Mouse (Mus musculus): ENCODE results near the gene Sarm1.

The Sarm1 gene

DNA sequence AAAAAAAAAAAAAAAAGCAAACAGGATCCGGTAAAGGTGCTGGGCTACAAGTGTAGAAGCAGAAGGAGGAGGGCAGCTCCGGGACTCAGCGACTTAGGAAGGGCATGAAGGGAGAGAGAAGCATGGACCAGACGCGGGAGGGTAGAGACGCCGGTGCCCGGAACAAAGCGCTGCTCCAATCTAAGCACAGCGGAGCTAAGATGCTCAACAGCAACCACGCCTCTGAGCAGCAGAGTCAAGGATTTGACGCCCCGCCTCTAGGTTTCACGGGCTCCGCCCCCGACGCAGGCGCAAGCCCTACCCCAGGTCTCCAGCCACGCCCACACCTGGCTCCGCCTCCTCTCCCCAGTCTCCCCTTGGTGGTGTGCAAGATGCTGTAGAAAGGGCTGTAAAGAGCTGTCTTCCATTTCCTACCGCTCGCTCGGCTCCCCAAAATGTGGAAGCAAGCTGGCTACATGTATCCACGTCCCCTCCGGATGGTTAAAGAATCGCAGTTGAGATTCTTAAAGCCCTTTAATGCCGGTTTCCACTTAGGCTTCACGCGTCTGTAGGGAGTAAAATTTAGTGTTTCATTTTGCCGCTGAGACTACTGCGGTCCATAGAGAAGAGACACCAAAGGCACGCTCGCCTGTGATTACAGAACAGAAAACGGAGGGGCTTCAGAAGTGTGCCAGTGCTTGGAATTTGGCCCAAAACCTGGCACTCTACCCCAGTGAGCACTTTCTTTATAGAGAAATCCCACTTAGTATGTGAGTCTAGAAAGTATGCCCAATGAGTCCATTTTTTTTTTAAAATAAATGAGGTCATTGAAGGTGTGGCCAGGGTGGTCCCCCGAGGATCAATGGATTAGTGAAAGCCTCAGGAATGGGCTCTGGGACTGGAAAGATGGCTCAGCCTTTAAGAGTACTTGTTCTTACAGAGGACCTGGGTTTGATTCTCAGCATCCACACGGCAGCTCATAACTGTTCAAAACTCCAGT lies at the start of gene Sarm1:
Sarm1 (minus strand) TSS at position 211 of the 979 bp plus-strand sequence.
- in situ Hi-C loops (cut with MboI, MseI), result no loop called here

DNA sequence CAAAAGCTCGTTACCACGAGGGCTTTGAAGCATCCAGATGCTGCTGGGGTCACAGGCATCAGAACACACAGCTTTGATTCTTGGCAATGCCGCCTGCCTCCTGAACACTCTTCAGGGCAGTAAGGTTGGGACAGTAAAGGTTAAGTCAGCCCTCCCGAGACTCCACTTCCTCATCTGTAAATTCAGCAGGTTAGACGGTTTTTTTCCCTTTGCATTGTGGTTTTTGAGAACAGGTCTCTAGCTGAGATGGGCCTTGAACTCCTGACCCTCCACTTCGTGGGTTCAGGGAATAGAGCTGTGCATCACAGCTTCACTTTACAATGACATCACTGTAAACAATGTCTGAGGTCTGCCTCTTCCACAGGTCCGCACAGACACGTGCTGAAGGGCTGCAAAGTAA lies 47.6 kb upstream of the Sarm1 start:
- in situ Hi-C loops (cut with MboI, MseI), result no loop called here

DNA sequence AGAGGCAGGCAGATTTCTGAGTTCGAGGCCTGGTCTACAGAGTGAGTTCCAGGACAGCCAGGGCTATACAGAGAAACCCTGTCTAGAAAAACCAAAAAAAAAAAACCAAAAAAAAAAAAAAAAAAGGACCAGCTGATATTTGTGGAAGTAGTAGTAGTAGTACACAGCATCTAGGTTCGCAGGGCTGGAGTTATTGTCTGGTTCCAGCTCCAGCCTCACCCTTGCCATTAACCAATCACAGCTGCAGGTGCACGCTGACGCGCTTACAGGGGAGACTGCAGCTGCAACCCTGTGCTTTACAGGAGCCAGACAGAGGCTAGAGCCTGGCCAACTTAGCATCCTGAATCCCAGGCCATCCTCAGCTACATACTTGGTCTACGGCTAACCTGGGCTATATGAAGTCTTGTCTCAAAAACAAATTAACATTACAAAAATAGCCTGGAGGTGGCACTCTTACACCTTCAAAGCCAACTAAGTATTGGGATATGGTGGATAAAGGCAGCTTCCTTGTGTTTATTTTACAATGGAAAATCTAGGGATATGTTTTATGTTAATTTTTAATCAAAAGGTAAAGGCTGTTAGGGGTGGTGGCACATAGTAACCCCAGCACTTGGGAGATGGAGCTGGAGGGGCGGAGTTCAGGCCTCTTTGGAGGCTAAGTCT lies 47.0 kb upstream of the Sarm1 start:
- in situ Hi-C loops (cut with MboI, MseI), result no loop called here

DNA sequence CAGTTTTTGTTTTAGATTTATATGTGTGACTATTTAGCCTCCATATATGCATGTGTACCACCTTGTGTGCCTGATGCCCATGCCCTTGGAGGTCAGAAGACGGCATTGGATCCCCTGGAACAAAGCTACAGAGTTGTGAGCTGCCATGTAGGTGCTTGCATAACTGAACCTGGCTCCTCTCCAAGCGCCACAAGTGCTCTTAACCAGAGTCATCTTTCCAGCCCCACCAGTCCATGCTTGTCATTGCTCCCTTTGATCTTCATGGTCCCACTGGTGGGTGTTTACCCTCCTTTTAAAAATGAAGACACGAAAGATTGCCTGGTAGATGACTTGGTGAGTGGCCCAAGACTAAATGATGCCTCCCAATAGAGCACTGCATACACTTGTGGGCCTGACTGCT lies 42.8 kb upstream of the Sarm1 start:
- in situ Hi-C loops (cut with MboI, MseI), result no loop called here

DNA sequence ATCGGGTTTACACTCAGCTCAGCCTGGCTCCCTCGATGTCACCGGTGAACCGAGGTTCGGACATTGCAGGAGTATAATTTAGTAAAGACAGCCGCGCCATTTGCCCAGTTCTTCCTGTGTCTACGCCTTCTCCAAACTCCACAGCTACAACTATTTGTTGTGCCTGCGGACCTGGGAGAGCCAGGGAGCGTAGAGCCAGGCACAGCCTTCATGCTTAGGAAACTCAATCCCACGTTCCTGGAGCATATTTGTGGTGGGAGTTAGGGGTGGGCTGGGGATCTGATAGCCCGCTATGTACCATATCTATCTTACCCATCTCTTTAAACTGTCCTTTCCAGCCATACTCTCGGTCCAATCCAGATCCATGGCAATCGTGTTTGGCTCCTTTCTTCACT lies 39.1 kb upstream of the Sarm1 start:
- in situ Hi-C loops (cut with MboI, MseI), result loop anchor here (10.0 kb wide), 1 partner anchor 1322 kb away; the partner anchor contains the start of gene Ssh2

DNA sequence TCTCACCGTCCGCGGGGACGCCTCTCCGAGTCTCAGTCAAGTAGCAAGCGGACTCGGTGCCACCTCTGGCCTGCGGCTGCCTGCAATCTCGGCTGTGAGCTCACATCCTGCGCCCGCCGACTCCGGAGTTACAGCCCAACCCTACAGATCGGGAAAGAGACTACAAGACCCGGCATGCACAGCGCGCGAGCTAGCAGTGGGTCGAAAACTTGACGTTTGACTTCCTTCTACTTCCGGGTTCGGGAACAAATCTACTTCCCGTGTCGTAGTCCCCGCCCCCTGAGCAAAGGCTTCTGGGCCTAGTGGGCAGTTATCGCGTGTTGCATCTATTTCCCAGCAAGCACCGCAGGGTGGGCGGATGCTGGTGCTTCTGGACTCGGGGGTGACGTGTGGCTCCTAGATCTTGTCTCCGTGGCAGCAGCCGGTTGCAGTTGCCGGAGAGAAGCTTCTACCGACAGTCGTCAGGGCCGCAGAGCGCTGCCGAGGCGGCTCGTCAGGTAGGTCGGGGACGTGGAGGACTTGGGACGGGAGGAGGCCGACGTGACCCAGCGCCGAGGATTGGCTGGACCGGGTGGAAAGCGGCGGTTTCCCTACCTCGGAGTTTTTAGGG lies 38.6 kb upstream of the Sarm1 start, which contains the start of the genes Tnfaip1 and Ift20:
Tnfaip1 (minus strand) TSS at position 253 of the 610 bp plus-strand sequence.
Ift20 (plus strand) TSS at position 282 of the 610 bp plus-strand sequence.
- in situ Hi-C loops (cut with MboI, MseI), result loop anchor here (10.0 kb wide), 1 partner anchor 1321 kb away; the partner anchor contains the start of gene Ssh2

DNA sequence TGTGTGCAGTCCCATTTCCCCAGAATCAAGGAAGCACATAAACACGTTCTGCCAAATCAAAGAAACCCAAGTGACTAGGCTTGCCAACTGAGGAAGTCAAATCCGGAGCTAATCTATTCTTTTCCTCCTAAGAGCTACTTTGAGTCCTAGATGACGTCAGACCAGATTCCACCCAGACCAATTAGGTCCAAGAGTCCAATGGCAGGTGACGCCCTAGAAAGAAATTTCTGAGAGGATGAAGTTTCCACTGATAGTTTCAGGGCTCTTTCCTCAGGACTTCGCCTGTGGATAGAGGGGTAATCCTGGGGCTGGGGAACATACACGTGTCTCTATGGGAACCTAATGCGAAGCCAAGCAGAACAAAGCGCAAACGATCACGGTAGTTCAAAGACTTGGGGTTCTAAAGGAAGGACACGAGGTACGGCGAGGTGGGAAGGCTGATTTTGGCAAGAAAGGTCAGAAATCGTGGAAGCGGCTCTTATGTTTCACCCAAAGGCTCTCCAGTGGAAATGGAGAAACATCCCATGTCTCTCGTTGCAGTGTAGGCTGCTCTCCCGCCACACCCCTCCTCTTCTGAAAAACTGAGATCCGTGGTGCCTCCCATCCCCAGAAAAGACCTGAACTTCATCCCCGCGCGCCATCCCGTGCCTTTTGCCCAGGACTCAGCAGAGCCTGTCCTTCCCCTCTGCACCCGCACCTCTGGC lies 38.0 kb upstream of the Sarm1 start:
- in situ Hi-C loops (cut with MboI, MseI), result loop anchor here (10.0 kb wide), 1 partner anchor 1321 kb away; the partner anchor contains the start of gene Ssh2

DNA sequence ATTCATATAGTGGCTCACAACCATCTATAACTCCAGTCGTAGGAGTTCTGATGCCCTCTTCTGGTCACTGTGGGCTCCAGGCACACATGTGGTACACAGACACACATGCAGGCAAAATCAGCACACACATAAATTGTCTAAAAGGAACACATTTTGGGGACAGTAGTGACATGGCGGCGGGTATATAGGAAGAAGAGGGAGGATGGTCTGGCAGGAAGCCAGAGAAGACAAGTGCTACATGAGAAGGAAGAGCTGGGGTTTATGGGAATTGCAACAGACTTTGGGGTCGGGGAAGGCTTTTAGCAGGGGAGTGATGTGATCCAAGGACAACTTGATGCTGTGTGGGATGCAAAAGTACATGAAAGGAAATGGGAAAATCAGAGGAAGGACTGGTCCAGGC lies 37.0 kb upstream of the Sarm1 start:
- in situ Hi-C loops (cut with MboI, MseI), result loop anchor here (10.0 kb wide), 1 partner anchor 1320 kb away; the partner anchor contains the start of gene Ssh2

DNA sequence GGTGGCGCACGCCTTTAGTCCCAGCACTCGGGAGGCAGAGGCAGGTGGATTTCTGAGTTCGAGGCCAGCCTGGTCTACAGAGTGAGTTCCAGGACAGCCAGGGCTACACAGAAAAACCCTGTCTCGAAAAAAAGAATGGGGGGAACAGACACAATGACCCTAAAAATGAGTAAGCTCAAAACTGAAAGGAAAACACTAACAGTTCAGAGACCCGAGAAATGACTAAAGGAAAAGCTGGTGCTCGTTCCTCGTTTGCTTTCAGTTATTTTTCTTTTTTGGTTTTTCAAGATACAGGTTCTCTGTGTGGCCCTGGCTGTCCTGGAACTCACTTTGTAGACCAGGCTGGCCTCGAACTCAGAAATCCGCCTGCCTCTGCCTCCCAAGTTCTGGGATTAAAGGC lies 34.0 kb upstream of the Sarm1 start:
- in situ Hi-C loops (cut with MboI, MseI), result loop anchor here (10.0 kb wide), 1 partner anchor 1317 kb away; the partner anchor contains the start of gene Ssh2

DNA sequence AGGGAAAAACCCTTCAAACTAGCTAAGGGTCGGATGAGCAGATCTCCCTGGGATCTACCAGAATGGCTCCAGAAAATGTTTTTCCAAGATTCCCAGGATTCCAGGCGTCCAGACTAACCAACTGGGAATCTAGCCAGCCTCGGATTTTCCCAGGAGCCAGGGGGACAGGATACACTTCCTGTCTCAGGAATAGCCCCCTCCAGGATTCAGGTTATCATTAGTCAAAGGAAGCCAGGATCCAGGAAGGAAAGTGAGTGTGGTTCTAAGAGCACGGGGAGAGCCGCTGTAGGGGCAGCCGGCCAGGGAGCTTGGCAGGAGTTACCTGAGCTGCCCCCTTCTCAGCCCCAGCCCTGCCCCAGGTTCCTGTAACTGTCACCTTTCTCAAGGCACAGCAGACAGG lies 33.5 kb upstream of the Sarm1 start:
- in situ Hi-C loops (cut with MboI, MseI), result loop anchor here (10.0 kb wide), 1 partner anchor 1316 kb away; the partner anchor contains the start of gene Ssh2

DNA sequence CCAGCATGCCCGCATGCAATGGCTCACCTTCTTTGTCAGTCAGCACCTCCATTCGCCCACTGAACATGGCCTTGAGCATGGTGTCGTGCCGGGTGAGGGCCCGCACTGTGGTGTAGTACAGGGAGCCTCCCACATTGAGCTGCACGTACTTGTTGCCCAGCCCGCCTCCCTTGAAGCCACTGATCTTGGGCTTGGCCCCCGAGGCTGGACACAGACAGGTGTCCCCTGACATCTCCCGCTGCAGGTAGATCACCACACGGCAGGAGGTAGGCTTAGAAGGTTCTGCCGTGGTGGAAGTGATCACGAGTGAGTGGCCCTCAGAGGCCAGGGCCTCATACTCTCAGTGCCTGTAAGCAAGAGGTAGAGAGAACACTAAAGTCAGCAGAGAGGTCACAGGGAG lies 32.4 kb upstream of the Sarm1 start:
- in situ Hi-C loops (cut with MboI, MseI), result loop anchor here (10.0 kb wide), 1 partner anchor 1315 kb away; the partner anchor contains the start of gene Ssh2

DNA sequence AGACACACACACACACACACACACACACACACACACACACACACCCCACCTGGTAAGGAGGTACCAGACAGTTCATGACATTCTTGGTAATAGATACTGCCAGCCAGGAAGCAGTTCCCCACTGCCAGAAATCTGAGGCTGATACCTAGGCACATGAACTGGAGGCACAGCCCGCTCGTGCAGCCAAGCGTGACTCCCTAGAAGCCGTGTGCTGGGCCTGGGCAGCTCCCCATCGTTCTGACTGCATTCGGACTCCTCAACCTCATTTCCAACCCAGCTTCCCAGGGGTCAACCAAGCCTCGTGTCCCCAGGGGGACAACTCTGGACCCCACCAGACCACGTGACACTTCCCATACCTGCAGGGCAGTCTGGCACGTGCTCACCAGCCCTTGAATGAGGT lies 31.2 kb upstream of the Sarm1 start:
- in situ Hi-C loops (cut with MboI, MseI), result no loop called here

DNA sequence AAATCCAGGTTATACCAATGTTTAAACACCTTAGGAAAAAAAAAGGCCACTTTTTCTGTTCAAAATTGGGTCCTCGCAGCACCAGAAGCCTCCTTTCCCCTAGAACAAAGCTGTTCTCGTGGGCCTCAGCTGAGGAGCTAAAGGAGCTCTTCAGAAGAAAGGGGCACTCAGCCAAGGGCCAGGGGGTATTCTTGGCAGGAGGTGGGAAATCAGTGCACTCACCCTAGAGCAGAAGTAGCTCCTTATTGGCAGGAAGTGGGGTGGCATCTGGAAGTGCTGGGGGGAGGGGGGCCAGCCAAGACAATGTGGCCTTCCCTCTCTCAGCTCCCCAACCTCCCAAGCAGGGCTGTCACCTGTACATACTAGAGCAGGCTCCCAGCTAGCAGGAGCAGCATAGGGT lies 27.3 kb upstream of the Sarm1 start:
- in situ Hi-C loops (cut with MboI, MseI), result no loop called here

DNA sequence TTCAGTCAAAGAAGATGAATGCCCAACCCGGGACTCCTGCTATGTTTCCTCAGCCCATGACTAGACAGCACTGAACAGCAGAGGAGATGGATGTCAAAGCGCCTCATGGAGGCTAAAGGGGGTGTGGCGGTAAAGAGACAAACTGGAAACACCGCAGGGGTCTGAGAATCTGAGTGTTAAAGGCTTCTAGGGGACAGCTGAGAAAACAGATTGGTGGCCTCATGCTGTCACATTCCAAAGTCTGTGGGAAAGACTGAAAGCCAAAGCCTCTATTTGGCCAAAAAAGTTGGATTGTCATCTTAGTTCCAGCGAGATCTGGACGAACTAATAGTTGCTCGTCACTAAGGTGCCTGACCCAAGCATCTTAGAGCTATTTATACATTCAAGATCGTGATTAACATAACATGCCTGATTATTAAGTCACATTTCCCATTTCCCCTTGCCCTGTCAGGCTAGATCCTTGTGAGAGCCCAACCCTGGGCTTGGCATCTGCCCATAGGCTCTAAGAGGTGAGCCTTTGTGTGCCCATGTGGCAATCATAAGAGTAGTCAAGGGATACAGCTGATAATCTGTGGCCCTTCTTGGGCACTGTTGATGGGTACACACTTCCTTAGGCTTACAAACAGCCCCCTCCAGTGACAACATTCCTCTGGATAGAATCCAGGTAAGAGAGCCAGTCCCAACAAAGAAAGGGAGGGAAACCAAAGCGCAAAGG lies 25.8 kb upstream of the Sarm1 start:
- in situ Hi-C loops (cut with MboI, MseI), result no loop called here

DNA sequence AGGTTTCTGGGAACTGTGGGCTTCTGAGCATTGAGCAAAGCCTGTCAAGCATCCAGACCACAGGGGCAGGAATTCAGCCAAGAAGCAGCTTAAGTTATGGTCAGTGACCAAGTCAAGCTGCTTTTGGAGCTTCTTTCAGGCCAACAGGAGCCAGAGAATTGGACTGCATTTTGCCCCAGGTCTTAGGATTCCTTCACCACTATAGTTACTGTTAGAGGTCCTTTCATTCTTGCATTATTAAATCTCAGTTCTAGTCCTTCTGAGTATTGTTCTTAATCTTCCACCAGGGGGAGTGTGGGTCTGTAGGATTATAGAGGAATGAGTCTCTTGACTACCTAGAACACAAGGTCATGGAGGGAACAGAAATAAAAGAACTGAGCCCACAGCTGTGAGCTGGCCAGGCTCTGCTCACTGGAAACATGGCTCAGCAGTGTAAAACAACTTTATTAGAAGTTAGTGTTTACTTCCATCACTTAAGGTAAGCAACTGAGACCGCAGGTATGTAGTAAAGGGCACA lies 25.0 kb upstream of the Sarm1 start:
- in situ Hi-C loops (cut with MboI, MseI), result no loop called here

DNA sequence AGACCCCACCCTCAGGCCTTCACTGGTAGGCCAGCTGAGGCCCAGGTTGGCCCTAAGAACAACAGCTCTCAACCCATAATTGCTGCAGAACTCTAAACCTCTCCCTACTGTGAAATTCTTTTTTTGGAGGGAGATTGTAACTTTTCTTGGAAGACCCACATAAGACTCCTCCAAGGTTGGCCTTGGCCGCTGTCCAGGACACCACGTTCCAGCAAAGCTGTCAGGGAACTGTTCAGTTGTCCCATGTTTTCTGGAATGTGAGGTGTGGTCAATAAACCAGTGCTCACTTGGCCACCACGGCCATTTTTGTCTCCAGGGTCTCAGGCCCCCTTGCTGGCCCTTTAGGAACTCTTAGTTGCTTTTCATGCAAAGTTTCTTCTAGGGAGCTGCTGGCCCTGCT lies 24.3 kb upstream of the Sarm1 start:
- in situ Hi-C loops (cut with MboI, MseI), result no loop called here

DNA sequence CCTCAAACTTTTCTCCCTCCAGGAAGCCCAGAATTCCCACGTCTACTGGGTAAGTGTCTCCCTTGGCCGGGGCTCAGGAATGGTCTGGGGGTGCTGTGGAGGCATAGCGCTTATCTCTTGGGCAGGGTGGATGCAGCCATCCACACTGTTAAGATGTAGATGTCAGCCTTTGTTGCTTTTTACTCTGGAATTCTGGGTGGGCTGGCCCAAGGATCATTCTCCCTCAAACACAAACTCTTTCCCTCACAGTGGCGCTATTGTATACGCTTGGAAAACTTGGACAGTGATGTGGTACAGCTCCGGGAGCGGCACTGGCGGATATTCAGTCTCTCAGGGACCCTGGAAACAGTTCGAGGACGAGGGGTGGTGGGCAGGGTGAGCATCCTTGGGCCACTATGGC lies 21.4 kb upstream of the Sarm1 start:
- in situ Hi-C loops (cut with MboI, MseI), result no loop called here

DNA sequence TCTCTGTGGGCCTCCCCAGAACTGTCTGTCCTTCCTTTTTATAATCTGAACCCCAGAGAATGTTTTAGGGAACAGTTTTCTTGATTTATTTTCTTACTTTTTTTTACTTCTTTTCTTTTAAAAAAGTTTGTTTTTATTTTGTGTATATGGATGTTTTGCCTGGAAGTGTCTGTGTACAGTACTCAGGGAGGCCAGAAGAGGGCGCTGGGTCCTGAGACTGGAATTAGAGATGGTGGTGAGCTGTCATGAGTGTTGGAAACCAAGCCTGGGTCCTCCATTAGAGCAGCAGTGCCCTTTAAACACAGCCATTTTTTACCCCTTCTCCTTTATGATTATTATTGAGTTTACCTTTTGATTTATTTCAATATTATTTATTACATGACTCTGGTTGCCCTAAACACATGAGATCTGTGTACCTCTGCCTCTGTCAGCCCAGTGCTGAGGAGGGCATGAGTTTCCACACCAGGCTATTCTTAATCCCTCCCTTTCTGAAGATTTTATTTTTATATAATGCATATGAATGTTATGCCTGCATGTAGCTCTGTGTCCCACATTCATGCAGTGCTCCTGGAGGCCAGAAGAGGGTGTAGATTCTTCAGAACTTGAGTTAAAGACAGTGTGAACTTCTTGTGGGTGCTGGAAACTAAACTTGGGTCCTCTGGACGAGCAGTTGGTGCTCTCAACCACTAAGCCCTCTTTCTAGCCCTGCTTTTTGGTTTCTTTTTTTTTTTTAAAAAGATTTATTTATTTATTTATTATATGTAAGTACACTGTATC lies 18.2 kb upstream of the Sarm1 start:
- in situ Hi-C loops (cut with MboI, MseI), result no loop called here

DNA sequence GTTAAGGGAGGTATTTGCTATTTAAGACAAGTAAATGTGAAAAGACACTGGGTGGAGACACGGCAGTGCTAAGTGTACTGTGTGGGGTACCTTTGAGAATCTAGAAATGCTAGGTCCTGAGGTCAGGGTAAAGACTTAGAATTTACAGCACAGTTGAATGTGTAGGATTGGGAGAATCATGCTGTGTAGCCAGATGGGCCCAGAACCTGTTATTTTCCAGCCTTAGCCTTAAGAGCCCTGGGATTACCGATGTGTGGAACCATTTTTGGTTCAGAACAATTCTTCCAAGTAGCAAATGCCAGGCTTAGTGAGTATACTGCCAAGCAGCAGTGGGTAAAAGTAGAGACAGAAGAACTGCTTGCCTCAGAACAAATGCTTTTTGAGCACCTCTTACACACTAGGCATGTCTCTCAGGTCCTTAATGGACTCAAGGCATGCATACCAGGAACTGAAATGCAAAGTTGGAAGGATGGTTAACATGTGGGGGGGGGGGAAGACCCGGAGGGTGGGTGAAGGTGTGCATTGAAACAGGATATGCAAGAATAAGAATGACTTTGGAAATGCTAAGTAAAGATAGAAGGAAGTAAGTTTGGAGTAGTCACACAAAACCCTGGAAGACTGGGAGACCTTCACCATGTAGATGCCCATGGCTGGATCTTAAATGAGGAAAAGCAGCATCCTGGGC lies 15.7 kb upstream of the Sarm1 start:
- in situ Hi-C loops (cut with MboI, MseI), result no loop called here

Measured in regulatory T cell (primary cell).